Mouse (Mus musculus) fat pad, adult 2 months (tissue): ENCODE measurements around the gene Pam.
"Not testable (repeated sequence)": the region's sequence is repeated elsewhere in the genome, so short reads cannot be mapped to it uniquely, and the experiment has no call there.

Experiments
- DNase-seq: peaks from one replicate; pipeline ENCODE4 v3.0.0-alpha.2; 2011; ENCODE audit warnings: low read depth, low spot score; ENCODE audit errors: extremely low read depth

The Pam gene

DNA sequence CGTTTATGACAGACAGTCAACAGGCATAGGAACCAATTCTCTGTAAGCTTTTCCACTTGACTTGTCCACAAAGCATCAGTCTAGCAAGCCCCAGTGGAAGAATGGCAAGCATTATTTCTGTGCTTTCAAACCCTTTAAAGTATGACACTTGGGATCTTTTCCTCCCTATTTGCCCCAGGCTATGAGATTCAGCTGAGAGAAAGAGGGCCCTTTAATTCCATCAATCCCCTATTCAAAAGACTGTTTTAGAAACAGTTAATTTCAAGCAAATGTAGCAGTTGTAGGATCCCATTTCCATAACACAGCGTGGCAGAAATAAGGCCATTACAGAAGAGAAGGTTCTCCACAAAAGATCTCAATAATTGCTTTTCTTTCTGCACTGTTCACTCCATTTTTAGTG lies 53.0 kb downstream of the Pam start:
- no peak for DNase-seq

DNA sequence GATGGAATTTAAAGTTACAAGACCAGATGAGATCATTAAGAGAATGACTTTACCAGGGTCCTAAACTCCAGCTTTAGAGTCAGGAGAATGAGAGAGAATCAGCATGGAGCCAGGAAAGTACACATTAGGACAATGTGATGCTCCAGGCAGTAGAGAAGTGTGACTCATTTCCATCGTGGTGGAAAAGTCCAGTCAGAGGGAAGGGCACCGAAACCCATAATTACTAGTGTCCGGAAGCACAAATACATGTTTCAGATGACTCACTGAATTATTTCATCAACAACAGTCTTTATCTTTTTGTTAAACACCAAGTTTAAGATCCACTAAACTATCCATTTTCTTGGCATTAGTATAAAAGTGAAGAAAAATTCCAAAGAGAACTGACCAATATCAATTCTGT lies 57.2 kb downstream of the Pam start:
- no peak for DNase-seq

DNA sequence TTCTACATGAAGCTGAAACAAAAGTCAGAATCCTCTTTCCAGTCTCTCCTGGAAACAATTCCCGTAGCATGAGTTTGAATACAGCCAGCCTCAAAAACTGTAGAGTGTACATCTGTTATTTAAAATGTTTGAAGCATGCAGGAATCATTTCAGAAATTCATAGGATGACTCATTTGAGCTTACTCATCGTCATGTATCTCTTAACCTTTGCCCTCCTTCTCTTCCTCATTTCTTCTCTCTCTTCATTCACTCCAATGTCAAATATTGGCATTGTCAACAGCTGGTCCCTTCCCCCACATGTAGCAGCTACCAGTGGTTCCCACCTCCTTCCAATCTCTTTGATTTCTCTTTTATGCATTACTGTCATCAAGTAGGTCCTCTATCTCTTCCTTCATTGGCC lies 59.7 kb downstream of the Pam start:
- DNase-seq, result no peak

GRCm38 (mm10) chr1:98031802-98032201 lies 63.6 kb downstream of the Pam start:
- DNase-seq, result no peak

- DNase-seq, result no peak
Observed at GRCm38 (mm10) chr1:98029025-98029424, 66.4 kb downstream of the Pam start.

GRCm38 (mm10) chr1:98028468-98028867 lies 67.0 kb downstream of the Pam start:
- no peak for DNase-seq

- no peak for DNase-seq
Observed at GRCm38 (mm10) chr1:98027959-98028358, 67.5 kb downstream of the Pam start.

DNA sequence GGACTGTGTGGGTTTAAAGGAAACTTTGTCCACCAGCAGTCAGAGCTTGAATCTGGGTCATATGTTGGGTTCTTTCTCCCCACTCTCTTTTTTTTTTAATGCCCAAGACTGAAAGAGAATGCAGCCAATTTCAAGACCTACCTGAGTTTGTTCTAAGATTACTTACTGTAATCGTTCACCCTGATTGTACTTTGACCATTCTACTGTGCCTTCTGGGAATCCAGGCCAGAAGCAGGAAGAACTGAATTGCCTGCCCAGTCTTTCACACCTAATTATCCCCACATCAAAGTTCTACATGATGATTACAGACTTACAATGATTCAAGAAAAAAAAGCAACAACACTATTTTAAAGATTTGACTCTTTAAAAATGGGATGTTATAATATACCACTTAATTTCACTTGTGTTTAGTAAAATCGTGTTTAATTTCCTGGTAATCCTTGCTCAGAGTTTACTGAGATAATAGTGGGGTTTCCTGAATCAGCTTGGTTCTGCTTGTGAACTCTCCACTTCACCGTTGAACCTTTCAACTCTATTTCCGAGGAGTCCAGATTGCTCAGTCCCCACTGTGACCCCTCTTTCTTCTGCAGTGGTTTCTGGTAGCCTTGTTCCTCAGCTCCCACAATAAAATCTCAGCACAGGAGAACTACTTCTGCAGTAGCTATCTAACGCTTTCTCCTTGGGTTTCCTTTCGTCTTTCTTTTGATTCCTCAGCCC lies 69.4 kb downstream of the Pam start:
- no peak for DNase-seq

- no peak for DNase-seq
Observed at GRCm38 (mm10) chr1:98023866-98024265, 71.6 kb downstream of the Pam start.

- DNase-seq, result no peak
Observed at GRCm38 (mm10) chr1:98018987-98019386, 76.5 kb downstream of the Pam start.

GRCm38 (mm10) chr1:98016004-98016848 lies 79.2 kb downstream of the Pam start:
- DNase-seq, result no peak

GRCm38 (mm10) chr1:98015564-98015963 lies 79.9 kb downstream of the Pam start:
- DNase-seq, result no peak

DNA sequence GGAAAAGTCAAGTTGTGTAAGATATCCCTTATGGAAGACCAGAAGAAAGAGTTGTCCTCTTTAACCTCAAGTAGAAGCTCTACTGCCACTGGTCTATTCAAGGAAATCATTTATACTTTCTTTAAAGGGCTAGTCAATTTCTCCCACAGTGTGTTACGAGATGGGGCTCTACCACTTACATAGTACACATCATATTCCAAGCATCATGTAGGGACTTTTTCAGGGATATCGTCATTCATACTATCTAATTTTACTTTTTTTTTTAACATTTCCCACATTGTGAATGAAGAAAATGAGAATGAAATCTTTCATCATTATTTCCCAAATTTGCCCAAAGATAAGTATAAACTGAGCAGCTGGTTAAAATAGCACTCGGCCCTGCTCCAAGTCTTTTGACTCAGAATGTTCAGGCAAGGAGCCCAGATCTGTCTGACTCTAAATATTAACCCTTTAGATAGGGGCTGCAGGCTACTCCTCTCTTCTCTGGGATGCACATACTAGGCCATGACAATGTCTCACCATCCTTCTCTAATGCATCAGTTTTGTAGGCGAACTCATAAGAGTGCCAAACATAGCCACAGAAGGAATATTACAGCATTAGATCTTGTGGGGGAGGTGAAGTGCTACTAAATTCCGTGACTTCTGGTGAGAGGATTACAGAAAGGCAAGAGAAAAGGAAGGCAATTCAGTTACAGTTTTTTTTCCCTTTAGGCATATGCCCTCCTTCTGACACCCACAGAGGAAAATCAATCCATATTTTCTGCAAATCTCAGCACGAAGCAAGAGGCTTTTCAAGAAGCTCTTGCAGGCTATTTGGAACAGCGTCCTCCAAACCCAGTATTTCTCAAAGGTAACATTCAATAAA lies 92.7 kb downstream of the Pam start:
- no peak for DNase-seq

GRCm38 (mm10) chr1:97999465-97999864 lies 96.0 kb downstream of the Pam start:
- no peak for DNase-seq

DNA sequence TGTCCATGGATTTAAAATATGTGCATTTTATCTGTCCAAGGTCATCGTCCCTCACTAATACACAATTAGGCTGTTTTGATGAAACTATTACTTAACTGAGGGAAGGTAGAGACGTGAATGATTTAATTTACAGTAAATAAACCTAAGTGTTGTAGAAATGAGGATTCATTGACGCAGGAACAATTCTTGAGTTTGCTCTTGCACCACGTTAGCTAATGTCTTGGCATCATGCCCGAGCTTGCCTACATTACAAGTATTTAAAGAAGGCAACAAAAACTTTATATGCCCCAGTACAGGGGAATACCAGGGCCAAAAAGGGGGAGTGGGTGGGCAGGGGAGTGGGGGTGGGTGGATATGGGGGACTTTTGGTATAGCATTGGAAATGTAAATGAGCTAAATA lies 96.5 kb downstream of the Pam start:
- DNase-seq, result not testable (repeated sequence)

DNA sequence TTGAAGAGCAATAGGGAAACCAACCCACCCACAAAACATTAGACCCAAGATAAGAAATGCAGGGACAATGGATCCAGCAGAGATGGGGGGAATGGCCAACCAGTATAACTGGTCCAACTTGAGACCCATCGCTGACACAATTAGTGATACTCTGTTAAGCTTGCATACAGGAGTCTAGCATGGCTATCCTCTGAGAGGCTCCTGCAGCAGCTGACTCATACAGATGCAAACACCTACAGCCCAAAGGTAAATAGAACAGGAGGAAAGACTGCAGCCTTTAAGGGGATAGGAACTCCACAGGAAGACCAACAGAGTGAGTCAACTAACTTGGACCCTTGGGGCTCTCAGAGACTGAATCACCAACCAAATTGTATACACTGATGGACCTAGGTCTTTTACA lies 98.4 kb downstream of the Pam start:
- DNase-seq, result no peak

GRCm38 (mm10) chr1:97991976-97992375 lies 103.5 kb downstream of the Pam start:
- DNase-seq, result no peak

DNA sequence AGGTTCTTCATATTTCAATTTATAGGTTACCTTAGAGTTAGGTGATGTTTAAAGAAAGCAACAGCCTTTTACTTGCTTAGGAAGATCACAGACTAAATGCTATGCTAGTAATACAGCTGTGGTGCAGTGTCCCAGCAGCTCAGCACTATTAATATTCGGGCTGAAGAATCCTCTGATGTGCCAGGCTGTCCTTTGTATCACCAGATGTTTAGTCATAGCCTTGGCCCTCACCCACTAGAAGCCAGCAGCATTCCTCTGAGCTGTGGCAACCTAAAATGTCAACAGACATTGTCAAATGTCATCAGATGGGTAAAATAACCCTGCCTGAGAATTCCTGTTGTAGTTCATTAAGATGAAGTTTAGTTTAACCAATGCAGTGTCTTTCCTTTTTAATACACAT lies 112.3 kb downstream of the Pam start:
- no peak for DNase-seq

GRCm38 (mm10) chr1:97979422-97979821 lies 116.0 kb downstream of the Pam start:
- DNase-seq, result no peak

- no peak for DNase-seq
Observed at GRCm38 (mm10) chr1:97977521-97977920, 117.9 kb downstream of the Pam start.

- no peak for DNase-seq
Observed at GRCm38 (mm10) chr1:97976873-97977473, 118.5 kb downstream of the Pam start.
